Mouse (Mus musculus): Measurements from ENCODE around the gene Gtf2h2.
"Not testable (repeated sequence)": the region's sequence is repeated elsewhere in the genome, so short reads cannot be mapped to it uniquely, and the experiment has no call there.

Gtf2h2 gene

DNA sequence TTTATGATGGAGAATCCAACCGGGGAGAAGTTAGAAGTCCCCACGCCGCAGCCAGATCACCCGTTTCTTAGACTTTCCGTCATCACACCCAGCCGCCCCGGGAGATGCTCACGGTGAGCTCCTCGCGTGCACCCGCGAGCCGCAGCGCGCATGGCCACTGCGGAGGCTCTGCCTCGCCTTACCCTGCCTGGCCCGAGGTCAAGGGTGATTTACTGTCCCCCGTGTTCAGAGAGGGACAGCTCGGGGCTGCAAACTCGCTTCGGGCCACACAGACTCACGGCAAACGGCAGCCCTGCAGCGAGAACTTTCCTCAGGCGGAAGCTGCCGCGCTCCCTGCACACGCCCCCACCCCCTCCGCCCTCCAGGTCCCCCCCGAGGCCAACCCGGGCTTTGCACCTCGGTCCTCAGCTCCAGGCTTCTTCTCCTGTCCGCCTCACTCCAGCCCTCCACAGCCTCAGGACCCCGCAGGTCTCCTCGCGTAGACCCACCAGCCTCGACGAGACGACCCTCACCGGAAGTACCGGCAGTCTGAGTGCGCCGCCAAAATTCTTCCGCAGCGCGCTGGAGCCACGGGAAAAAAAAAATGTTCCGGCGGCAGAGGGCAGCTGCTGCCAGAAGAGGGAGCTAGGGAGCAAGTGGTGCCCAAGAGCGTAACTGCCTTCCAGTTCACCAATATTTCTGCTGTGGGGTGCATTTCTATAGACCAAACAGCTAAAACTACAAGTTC is at the start of gene Gtf2h2:
Gene Gtf2h2, minus strand, starts transcription at position 519 of the 727 bp plus-strand sequence.
- peak; percentile 53 for DNase-seq (ENCODE audit: low read depth, low spot score)

DNA sequence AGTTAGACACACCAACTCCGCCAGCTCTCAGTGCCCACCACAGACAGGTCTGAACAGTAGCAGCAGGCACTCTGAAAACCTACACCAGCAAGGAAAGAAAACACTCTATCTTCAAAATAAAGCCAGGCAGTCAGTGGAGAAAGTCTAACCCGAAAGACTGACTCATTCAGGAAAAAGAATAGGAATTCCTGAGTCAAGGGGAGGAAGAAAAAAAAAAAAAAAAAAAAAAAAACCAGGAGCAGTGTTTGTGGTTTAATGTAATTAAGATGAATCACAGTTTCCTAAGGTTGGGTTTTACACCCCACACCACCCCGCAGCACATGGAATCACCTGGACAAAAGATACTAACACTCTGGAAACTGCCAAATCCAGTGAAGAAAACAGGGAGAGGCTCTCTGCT is 43.8 kb upstream of the Gtf2h2 start:
- no peak for DNase-seq (ENCODE audit: low read depth, low spot score)

DNA sequence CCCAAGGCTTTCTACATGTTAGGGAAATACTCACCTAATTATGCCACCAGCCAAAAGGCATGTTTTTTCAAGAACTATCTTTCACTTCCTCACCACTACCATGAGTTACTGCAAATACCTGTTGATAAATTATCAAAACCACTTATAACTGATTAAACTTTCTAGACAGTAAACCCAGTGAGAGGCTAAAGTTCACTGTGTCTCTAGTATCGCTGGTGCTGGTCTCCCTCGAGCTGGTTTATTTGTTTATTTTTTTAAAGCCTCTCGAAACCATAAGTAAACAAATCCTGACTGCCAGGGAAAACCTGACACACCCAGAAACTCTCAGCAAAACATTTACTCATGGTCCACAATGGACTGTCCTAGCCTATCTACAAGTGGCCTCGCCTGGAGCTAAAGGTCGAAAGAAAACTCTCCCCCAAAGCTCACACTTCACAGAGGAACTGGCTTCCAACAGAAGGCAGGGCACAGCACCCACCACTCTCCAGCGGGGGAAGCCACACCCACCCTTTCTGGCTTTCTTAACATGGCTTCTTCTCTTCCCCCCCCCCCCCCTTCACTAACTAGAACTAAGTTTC is 40.5 kb upstream of the Gtf2h2 start:
- no peak for DNase-seq (ENCODE audit: low read depth, low spot score)

DNA sequence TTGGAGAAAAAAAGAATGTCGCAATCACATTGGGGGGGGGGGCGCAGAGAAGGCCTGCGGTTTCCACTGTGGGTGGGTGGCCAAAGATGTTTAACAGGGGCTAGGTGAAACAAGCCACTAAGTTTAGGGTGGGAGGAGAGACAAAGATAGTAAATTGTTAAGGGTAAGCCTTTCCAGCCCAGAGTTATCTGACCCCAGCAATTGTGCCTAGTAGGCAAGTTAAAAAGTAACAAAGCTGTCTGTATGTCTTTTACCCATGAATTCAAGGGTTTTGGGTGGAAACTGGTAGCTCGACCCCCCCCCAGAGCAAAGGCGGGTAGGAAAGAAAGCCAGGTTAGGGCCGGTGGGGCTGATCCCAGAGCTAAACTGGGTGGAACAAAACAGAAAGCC is 34.3 kb upstream of the Gtf2h2 start:
- no peak for DNase-seq (ENCODE audit: low read depth, low spot score)

DNA sequence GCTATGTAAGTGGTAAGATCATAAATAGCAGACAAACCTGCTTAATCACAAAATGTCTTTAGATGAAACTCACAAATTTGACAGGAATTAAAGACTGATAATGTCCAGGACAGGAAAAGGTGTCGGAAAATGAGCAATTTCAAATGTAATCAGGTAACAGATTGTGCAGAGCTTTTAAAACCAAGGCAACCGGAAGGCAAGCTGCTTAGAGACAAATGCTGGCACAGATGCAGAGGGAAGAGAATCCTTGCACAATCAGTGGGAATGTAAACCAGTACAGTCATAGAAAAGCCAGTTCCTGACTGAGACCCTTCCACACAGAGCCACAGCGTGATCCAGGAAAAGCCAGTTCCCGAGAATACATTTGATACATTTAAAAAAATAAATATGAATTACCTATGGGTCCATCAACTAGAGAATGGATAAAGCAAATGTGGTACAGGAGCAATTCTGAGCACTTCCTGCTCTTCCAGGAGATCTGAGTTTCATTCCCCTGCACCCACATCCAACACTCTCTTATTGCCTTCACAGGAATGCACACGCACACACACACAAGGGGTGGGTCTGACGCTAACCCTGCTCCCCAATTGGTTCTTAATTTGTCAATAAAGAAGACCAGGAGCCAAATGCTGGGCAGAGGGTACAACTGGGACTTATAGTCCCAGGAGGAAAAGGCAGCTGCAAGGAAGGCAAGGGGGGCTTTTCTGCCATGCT is 33.7 kb upstream of the Gtf2h2 start:
- DNase-seq (ENCODE audit: low read depth, low spot score), result no peak

DNA sequence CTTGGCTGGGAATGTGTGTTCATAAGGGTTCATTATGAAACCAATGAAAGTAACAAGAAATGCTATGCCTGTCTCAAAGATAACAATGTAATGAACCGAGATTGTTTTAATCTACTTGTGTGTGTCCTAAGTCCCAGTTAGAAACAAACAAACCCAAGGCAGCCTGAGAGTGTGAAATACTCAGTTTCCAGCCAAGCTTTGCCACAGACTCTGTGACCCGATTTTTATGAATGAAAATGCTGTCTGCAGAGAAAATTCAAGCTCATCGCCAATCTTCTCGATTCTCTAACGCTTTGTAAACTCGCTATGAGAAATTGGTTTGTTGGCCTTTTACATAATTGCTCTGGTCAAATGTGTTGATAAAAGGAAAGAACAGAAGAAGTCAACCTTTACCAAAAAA is 32.5 kb upstream of the Gtf2h2 start:
- DNase-seq (ENCODE audit: low read depth, low spot score), result no peak

DNA sequence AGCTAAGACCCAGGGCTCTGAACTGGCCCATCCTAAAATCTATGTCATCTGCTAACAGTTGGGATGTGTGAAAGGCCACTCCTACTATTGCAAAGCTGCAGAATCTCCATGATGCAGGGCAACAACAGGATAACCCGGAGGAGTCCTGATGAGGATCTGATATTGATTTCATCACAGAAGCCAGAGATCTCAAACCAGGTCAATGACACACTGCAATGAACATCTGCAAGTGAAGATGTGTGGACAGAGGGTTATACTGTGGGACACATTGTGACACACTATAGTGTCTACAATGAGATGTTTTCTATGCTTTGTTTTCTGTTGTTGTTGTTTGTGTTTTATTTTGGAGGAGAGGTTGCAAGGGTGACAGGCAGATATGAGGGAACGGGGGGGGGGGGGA is 31.3 kb upstream of the Gtf2h2 start:
- DNase-seq (ENCODE audit: low read depth, low spot score), result no peak

DNA sequence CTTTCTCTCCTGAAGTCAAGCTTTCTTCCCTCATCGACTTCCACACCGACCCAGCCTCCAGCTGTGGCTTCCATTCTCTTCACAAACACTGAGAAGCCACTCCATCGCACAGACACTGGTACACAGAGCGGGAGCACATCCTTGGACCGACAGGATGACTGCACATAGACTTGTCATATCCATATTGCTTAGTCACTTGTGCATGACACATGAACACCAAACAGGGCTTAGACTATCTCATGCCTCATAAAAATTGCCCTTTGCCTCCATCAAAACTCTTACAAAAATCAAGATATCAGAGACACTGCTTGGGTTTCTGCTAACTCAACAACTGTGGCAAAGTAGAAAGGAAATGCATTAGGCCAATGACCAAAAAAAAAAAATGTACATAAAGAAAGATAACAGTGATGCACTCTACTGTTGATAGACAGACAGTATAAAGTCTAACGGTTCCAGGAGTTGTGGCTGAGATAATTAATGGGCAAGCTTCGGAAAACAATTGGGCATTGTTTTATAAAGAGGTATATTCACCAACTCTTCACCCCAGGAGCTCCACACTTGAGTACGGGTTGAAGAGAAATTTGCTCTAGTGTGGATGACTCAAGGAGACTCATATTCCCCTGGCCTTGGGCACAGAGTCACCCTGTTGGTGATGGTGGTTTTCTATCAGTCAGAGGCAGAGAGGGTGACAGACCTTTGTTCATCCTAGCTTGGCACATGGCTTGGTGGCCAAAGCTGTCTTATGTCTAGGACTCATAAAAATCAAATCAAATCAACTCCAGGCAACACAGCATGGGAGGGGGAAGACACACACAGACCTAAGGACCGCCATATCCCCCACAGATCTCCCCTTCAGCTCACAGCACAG is 29.6 kb upstream of the Gtf2h2 start:
- no peak for DNase-seq (ENCODE audit: low read depth, low spot score)

DNA sequence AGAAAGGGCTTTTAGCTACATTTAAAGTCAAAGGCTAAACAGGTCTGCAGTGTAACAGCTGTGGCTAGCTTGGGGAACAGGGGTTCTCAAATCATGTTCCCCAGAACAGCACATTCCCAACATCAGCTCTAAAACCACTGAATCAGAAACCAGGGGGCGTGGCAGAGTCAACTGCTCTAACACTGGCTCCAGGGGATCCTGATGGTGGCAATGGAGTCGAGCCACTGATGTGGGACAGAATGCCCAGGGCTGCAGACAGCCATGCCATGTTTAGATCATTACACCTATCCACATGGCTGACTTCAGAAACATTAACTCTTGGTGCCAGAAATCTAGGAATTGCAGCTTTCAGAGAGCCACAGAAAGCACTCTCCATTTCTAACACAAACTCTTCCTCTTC is 26.8 kb upstream of the Gtf2h2 start:
- DNase-seq (ENCODE audit: low read depth, low spot score), result no peak

DNA sequence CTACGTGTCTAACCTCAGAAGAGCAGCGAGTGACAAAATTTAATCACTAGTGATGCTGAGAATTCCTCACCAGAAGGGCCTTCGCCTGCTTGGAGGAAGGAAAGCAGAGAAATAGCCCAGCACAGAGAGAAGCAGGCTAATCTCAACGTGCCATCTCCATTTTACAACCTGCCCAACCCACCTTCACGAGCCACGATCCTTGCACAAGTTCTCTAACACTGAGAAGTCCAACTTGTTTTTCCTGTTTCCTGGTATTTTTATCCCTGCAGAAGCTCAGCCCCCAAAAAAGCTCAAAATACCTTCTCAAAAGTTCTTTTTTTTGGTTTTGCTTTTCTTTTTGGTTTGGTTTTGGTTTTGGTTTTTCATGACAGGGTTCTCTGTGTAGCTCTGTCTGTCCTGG is 25.8 kb upstream of the Gtf2h2 start:
- no peak for DNase-seq (ENCODE audit: low read depth, low spot score)

DNA sequence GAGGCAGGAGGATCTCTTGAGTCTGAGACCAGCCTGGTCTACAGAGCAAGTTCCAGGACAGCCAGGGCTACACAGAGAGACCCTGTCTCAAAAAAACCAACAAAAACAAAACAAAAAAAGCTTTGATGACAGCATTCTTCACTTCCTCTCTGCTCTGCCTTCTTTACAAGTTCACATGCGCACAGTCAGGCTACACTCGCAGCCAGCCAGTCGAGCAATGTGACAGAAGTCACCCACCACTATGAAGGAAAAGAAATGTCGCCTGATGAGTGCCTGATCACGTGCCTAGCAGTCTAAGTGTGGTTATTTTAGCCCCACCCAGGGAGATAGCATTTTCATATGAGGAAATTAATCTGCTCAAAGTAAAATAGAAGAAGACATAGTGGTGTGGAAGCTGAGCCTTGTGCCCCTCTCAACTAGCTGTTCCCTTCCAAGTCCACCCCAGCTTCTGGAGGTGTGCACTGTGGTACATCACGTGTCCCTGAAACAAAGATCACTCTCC is 25.3 kb upstream of the Gtf2h2 start:
- DNase-seq (ENCODE audit: low read depth, low spot score), result no peak

DNA sequence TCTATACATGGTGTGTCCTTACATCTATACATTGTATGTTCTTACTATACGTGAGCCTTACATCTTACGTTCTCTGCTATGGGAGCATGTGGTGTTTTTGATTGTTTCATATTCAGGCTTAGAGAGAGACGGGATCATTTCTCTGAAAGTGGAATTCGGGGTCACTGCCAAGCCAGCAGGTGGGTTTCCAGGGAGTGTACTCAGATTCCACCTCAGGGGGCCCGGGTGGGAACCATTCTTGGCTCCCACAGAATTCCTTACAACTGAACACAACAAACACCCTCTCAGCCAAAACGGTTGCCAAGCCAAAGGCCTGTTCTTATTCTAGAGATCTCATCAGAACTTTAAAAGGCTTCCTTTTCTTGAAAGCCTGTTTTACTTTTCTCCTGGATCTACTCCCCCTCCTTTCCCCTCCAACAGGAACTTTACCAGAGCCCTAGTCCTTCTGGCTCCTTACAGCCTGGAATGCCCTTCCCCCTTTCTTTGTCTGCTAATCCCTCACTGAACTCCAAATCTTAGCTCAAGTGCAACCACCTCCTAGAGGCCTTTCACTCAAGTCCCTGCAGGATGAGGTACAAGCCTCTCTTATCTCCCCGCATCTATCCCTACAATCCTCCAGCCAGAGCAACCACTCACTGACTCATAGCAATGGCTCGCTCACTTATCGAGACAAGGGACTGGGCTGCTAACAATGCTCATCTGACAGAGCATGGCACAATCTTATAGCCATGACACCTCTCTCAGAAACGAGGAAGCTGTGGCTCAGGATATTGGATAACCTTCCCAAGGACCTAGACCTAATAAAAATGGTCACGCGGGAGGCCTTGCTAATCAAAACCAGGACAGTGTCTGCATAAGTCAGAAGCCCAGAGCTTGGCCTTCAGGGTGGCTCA is 24.1 kb upstream of the Gtf2h2 start:
- no peak for DNase-seq (ENCODE audit: low read depth, low spot score)

DNA sequence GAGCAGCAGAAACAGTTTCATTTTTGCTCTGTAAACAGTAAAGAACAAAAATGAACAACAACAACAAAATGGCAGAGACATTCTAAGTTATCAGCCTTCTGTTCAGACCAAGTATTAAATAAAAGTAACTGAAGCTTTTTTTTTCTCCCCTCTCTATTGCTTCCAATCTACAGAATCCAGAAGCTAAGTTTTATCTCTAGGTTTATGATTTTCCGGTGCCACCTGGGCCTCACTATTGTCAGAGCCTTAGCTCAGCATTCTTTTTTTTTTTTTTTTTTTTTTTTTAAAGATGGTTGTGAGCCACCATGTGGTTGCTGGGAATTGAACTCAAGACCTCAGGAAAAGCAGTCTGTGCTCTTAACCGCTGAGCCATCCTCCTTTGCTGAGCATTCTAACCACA is 20.4 kb upstream of the Gtf2h2 start:
- no peak for DNase-seq (ENCODE audit: low read depth, low spot score)

DNA sequence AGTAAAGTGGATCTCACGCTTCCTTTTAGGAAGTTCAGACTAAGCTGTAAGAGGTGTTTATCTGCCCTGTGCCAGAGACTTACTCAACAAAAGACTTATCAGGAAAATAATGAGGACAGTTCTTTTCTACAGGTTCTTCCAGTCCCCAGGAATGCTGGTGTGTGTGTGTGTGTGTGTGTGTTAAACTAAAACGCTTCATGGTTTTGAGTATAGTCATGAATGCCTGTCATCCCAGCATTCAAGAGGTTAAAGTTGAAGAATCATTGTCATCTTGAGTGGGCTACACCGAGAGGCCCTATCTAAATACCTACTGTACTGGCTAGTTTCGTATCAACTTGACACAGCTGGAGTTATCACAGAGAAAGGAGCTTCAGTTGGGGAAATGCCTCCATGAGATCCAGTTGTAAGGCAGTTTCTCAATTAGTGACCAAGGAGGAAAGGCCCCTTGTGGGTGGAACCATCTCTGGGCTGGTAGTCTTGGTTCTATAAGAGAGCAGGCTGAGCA is 19.5 kb upstream of the Gtf2h2 start:
- DNase-seq (ENCODE audit: low read depth, low spot score), result no peak

DNA sequence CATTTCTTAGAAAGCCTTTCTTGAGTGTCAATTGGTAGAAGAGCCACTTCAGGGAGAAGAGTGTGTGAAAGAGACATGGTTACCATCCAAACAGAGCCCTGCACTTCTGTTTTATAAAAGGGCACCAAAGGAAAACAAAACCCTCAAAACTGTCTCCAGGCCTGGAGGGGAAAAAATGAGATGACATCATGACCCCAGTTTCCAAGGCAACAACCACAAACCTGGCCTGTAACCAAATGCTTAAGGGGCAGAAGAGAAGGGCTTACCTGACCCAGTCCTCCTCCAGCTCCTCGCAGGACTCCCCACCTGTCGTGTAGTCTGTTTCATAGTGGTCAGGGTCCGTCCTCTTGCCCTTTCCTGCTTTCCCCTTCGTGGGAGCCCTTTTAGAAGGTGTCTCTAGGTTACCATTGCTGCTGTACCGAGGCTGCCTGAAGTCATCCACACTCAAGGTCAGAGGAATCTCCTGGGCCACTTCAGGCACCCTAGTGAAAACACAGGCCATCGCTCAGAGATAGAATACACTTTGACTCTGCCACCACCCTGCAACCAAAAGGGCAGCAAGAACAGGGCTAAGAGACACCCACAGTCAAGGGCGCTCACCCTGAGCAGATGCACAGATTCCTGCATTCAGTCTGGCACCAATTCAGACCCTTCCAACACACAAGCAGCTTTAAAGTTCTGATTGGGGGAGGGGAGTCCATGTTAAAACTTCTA is 18.9 kb upstream of the Gtf2h2 start:
- DNase-seq (ENCODE audit: low read depth, low spot score), result no peak

DNA sequence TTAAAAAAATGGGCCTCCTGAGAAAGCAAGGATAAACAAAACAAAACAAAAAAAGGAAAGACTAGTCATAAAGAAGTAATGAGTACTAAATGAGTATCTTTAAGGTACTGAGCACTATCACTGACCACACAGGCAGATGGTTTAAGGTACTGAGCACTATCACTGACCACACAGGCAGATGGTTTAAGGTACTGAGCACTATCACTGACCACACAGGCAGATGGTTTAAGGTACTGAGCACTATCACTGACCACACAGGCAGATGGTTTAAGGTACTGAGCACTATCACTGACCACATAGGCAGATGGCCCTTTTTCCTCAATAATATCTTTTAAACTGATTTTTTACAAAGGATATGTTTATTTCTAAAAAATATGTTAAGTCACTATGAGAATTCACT is 7.2 kb upstream of the Gtf2h2 start:
- not testable (repeated sequence) for DNase-seq (ENCODE audit: low read depth, low spot score)

DNA sequence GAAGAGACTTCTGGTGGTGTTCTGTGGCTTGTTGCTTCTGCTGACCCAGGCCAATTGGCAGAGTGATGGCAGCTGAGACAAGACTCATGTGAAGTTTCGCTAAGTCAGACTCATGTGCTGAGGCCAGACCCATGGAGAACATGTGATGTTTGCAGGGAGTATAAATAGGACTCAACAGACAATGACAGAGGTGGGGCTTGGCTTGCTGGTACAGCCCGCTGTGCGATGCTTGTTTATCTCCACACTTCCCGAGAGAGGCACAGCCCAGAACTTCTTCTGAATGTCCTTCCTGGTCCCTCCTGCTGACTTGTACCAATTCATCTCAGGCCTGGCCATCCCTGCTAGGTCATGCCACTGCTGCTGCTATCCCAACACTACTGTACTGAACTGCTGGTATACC is 3.0 kb upstream of the Gtf2h2 start:
- DNase-seq (ENCODE audit: low read depth, low spot score), result no peak

DNA sequence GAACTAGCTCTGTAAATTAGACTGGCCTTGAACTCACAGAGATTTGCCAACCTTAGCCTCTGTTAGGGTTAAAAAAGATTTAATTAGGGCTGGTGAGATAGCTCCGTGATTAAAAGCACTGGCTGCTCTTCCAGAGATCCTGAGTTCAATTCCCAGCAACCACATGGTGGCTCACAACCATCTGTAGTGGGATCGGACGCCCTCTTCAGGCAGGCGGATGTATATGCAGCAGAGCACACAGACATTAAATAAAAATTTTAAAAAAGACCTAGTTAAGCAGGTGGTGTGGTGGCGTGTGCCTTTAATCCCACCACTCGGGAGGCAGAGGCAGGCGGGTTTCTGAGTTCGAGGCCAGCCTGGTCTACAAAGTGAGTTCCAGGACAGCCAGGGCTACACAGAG is 2.0 kb upstream of the Gtf2h2 start:
- not testable (repeated sequence) for DNase-seq (ENCODE audit: low read depth, low spot score)

DNA sequence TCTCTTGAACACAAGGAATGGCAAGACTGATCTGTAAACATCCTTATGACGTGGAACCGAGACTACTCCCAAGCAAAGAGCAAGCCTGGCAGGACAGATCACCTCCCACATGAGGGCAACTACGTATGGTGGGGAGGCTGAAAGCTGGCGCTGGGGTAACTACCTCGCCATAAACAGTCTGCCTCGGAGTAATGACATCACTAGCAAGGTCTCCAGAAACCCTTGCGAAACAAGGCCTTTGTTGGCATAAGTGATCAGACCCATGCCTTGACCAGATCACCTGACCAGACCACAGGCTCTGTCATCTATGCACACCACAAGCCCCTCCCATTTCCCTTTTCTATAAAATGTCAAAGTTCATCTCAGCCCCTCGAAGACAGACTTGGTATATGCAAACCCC is 934 bp upstream of the Gtf2h2 start:
- no peak for DNase-seq (ENCODE audit: low read depth, low spot score)

DNA sequence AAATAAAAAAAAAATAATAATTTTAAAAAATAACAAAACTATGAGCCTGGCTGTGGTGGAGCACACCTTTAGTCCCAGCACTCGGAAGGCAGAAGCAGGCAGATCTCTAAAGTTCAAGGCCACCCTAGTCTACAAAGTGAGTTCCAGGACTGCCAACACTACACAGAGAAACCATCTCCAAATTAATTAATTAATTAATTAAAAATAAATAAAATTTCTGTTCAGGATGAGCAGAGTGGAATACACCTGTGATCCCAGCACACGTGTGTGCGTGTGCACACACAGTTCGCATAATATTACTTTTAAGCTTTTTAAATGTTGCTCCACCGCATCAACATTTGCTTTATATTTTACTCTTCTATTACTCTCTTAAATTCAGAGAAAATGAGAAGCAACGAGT is 756 bp downstream of the Gtf2h2 start:
- DNase-seq (ENCODE audit: low read depth, low spot score), result no peak

Data from WW6 (cell line).